Mouse (Mus musculus) gastrocnemius, adult 2 months (tissue): ENCODE data around the gene Ngp. TPM values are rescaled to one million over a fixed set of nuclear protein-coding genes. Genes with fewer than 3 reads are reported as not detected.

Source experiments
- DNase-seq: peaks from one replicate; pipeline ENCODE4 v3.0.0; 2022
- H3K27ac ChIP-seq: fragments of 200-600 bp; 2 replicates; pipeline ENCODE4 v1.8.1; 2022; ENCODE audit warnings: mild to moderate bottlenecking
- H3K4me3 ChIP-seq: fragments of 200-600 bp; 2 replicates; pipeline ENCODE4 v1.8.1; 2022; ENCODE audit warnings: mild to moderate bottlenecking, moderate library complexity
- CTCF ChIP-seq: fragments of 200-600 bp; IDR thresholded peaks from 2 replicates; pipeline ENCODE4 v1.8.1; 2022; ENCODE audit warnings: antibody characterized with exemption, mild to moderate bottlenecking, moderate library complexity
- intact Hi-C: fragments of 180-260 bp; cut with DNase I; formaldehyde crosslinking; loops from one replicate; pipeline ENCODE4 v1.15.1; 2025
- total RNA-seq, 2 experiments: library from RNA; stranded (reverse); gene quantifications; 2 replicates each; pipeline ENCODE4 v1.2.3; 2021

Ngp gene
- total RNA-seq, 2 experiments from 2014 or later, result not detected

DNA sequence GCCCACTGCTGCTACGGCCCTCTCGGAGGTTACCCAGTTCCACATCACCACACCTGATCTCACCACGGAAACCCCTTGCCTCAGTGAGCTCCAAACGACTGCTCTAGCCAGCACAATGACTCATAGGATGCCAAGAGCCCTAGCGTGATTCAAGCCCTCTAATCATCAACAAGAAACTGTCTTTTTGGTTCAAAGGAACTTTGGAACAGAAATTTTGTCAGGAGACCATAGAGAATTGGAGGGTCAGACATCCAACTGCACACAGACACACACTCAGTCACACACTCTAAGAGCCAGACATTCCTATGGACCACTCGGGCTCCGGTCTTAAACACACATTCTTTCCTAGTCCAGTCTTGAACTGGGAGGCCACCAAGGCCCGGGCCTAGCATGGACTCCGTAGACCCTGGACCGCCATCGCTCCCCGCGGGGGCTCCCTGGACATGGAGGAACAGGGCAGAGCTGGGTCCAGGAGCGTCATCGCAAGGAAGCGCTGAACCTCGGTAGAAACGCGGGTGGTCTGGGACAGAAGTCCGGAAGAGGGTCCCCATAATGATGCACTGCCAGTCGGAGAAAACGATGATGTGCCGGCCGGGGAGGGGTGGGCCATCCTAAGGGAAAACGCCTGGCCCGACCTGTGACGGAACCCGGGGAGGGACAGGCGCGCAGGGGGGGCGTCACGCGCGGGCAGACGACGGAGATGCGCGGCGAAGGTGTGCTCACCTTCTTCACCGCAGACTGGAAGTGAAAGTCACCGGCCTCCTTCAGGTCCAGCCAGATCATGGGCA lies 12.0 kb upstream of the Ngp start:
- H3K4me3 ChIP-seq, result peak overlapping the region; percentile 79
- DNase-seq, result no peak
- no peak for TF ChIP-seq CTCF
- peak overlapping the region; percentile 95 for H3K27ac ChIP-seq
- intact Hi-C loops, result loop anchor here (5.0 kb wide), 1 partner anchor 75 kb away; the partner anchor contains the start of gene Scap

DNA sequence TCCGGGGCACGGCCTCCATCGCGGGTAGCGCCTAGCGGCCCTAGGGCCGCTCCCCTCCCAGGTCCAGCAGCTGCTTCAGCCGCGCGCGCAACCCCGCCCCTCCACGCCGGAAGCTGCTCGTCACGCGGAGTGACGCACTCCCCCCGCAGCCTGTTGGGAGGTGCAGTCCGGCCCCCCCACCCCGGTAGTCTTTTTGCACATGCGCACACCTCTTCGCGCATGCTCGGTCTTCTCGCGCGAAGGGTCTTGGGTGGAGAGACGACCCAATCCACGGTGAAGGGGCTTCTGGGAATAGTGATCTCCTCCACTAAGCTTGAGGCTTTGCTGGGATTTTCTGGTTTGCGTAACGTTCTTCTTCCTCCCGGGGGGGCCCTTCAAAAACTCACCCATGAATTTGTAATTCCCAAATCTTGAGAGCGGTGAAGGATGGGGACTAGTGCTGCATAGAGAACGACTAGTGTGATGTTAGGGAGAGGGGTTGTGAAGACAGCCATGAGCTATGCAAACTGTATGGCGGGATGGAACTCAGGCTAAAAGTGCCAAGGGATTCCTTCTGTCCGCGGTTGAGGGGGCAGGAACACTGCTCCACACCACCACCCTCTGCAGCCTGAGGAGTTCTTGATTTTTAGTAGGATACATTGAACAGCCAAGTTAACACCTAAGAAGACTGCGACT lies 11.3 kb upstream of the Ngp start, which contains the start of gene Ptpn23:
TSS of gene Ptpn23 (minus strand) at position 115 of the 675 bp plus-strand sequence.
- H3K4me3 ChIP-seq, result peak within 1 kb of the TSS; percentile 79
- DNase-seq, result peak; percentile 97
- intact Hi-C loops, result loop anchor here (5.0 kb wide), 1 partner anchor 76 kb away; the partner anchor contains the start of gene Scap
- H3K27ac ChIP-seq, result peak within 1 kb of the TSS; percentile 95
- TF ChIP-seq CTCF, result no peak

DNA sequence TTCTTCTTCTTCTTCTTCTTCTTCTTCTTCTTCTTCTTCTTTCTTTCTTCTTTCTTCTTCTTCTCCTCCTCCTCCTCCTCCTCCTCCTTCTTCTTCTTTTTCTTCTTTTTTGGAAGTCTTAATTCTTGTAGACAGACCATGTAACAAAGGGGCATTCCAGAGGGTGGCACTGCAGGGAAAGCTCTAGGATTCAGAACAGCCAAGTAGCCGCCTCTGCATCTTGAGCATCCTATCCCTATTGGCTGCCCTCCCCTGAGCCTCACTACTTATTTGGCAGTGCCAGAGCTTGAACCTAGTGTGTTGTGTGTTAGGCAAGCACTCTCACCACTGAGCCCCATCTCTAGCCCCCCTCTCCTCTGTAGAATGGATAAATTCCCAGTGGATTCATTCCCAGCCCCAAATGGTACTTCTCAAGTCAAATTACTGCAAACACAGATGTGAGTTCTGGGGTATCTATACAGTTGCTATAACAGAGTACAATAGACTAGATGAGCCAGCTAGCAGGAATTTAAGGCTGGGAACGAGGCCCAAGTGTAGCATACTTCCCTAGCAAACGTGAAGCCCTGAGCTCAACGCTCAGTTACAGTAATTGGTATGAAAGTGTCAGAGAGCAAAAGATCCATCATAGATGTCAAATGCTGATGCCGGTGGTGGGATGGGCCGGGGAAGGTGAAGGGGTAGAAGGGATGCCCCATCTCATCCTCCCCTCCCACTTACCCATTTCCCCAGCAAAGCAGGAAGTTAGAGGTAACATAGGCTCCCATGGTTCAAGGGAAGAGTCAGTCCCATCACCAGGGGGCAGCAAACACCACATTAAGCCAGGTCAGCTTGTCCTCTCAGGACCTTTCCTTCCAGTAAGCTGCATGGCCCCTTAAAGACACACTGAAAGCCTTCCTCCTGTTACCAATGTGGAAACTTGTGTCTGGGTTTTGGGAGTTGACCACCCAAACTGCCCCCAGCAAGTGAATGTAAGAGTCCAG lies 8.3 kb upstream of the Ngp start:
- intact Hi-C loops, result loop anchor here (1.0 to 5.0 kb wide), 5 partner anchors 220 to 461 kb away; no protein-coding TSS in a partner anchor
- Histone ChIP-seq H3K4me3 (no peak overlapping the region), H3K27ac (peak overlapping the region; percentile 24; the same call in 1 of the 2 replicates)
- peak; percentile 87 for TF ChIP-seq CTCF
- peak; percentile 88 for DNase-seq

DNA sequence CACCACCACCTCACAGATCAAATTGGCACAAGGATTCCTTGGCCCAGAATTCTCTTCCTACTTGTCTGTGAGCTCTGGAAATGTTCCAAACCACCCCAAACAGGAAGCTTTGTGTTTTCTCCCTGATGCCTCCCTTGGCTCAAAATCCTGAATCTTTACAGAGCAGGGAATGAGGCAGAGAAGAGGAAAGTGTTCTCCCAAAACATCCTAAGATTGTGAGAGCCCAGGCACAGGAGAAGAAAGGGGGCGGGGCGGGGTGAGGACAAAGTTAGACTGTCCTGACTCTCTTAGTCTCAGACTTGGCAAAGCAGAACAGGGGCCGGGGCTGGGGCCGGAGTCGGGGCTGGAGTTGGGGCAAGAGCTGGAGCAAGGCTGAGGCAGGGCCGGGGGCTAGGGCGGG lies 6.6 kb upstream of the Ngp start:
- H3K4me3 ChIP-seq, result no peak overlapping the region
- TF ChIP-seq CTCF, result no peak
- no peak overlapping the region for H3K27ac ChIP-seq
- intact Hi-C loops, result loop anchor here (5.0 kb wide), 1 partner anchor 459 kb away; no protein-coding TSS in a partner anchor
- no peak for DNase-seq

DNA sequence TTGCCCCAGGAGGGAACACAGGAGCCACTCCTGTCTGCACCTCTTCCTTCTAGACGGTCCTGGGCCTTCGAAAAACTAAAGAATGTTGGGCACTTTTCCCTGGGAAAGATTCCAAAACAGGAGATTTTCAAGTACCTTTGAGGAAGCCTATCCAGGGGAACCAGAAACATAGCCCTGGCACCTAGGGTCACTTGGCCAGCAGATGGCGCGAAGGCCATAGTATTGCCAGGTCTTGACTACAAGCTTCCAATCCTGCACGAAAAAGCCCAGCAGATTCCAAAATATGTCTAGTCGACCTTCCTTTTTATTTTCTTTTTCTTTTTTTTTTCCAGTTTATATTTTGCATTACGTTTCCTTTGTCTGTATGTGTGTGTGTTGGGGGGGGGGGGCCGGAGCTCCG lies 5.8 kb upstream of the Ngp start:
- H3K27ac ChIP-seq, result no peak overlapping the region
- intact Hi-C loops, result loop anchor here (5.0 kb wide), 1 partner anchor 459 kb away; no protein-coding TSS in a partner anchor
- no peak overlapping the region for H3K4me3 ChIP-seq
- TF ChIP-seq CTCF, result peak; percentile 42
- no peak for DNase-seq

DNA sequence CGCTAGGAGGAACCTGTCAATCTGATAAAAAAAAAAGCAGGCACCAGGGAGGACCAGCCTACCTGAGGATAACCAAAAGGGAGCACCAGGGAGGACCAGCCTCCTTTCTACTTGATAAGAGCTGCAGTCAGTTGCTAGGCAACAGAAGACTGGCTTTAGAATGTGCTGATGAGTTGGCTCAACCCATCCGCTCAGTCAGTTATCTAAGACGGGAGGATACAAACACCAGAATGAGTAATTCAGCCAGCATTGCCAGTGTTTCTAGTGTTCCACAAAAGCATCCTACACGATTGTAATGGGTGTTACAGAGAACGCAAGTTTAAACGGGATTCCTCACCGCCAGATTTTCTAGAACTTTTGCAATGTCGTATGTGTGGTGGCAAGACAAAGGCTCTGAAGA lies 11.7 kb downstream of the Ngp start:
- no peak for DNase-seq
- no peak for TF ChIP-seq CTCF
- Histone ChIP-seq H3K27ac (no peak overlapping the region), H3K4me3 (no peak overlapping the region)
- intact Hi-C loops, result no loop called here

DNA sequence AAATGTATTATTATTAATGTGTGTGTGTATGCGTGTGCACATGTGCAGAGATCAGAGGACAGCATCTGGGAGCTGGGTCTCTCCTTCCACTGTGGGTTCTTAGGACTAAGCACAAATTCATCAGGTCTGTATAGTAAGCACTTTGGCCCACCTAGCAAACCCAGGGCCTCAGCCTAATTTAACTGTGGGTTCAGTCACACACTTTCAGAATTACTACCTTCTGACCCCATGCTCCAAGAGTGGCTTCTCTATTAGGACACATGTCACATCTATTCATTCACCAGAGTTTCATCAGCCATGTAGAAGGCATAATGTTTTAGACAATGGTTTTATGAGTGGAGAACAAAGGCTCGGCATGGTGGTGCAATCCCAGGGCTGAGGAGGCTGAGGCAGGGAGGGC lies 13.5 kb downstream of the Ngp start:
- Histone ChIP-seq H3K4me3 (no peak overlapping the region), H3K27ac (no peak overlapping the region)
- DNase-seq, result no peak
- TF ChIP-seq CTCF, result no peak
- intact Hi-C loops, result no loop called here

DNA sequence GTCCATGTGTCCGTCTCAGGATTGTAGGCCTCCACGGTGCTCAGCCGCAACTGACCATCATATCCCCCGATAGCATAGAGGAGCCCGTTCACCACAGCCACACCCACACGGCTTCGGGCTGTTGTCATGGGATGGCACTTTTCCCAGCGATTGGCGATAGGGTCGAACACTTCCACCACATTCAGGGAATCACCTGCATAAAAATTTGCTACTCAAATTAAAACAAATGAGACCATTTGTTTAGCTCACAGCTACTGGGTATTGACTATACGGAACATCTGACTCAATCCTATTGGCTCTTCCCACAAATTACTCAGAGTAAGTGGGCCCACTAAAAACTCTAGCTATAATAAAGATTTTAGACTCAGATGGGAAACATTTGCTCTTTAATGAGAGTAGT lies 16.5 kb downstream of the Ngp start:
- H3K4me3 ChIP-seq, result no peak overlapping the region
- no peak overlapping the region for H3K27ac ChIP-seq
- TF ChIP-seq CTCF, result no peak
- DNase-seq, result no peak
- intact Hi-C loops, result no loop called here

DNA sequence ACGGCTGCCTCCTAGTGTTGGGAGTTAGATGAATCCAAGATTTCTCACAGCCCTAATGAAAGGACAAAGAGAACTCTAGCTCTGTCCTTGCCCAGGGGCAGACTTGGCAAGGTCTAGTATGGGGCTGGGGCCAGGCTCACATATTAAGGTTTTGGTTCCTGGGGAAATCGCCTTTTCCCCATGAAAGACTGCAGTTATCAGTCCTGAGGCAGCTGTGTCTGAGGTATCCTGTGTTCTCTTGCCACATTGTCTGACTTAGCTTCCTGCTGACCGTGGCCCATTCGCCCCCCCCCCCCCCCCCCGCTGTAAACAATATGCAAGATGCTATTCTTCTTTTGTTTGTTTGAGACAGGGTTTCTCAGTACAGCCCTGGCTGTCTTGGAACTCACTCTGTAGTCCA lies 20.5 kb downstream of the Ngp start:
- Histone ChIP-seq H3K4me3 (no peak overlapping the region), H3K27ac (no peak overlapping the region)
- intact Hi-C loops, result no loop called here
- DNase-seq, result no peak
- no peak for TF ChIP-seq CTCF

DNA sequence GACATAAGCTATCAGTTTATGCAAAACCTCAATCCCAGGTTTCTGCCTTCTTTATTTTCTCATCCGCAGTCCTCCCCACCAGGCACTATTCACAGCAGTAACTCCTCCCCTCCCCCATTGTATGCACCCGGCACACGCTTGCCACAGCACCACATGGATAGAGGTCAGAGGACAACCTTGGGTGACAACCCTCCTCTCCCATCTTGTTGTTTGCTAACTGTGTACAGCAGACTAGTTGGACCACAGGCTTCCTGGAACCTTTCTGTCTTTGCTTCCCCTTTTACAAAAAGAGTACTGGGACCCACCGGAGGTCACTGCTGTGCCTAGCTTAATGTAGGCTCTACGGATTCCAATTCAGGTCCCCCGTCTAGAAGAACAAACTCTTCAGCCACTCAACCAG lies 21.0 kb downstream of the Ngp start:
- Histone ChIP-seq H3K27ac (no peak overlapping the region), H3K4me3 (no peak overlapping the region)
- TF ChIP-seq CTCF, result no peak
- intact Hi-C loops, result no loop called here
- no peak for DNase-seq

DNA sequence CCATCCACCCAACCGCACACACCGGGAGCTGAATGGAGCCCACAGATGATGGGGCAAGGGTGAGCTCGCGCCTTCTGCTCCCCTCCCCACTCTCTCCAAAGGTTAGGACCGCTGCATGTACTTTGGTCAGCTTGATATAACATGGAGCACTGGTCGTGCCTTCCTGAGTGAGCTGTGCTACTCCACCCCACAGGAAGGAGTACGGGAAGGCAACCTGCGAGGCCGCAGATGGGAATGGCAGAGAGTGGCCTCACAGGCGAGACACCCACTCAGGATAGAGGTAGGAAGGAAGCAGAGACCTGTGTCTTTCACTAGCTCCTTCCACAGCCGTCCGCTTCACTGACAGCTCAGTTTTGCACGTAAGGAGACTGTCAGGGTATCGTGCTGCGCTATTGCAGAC lies 28.8 kb downstream of the Ngp start:
- TF ChIP-seq CTCF, result no peak
- intact Hi-C loops, result loop anchor here (2.0 kb wide), 3 partner anchors 182 to 332 kb away; no protein-coding TSS in a partner anchor
- DNase-seq, result no peak
- no peak overlapping the region for H3K27ac ChIP-seq
- H3K4me3 ChIP-seq, result no peak overlapping the region
